Mouse (Mus musculus): ENCODE data around the gene Rnase11. TPM values are rescaled to one million over a fixed set of nuclear protein-coding genes. Genes with fewer than 3 reads are reported as not detected.

The Rnase11 gene
- polyA plus RNA-seq, 2 experiments, result not detected

DNA sequence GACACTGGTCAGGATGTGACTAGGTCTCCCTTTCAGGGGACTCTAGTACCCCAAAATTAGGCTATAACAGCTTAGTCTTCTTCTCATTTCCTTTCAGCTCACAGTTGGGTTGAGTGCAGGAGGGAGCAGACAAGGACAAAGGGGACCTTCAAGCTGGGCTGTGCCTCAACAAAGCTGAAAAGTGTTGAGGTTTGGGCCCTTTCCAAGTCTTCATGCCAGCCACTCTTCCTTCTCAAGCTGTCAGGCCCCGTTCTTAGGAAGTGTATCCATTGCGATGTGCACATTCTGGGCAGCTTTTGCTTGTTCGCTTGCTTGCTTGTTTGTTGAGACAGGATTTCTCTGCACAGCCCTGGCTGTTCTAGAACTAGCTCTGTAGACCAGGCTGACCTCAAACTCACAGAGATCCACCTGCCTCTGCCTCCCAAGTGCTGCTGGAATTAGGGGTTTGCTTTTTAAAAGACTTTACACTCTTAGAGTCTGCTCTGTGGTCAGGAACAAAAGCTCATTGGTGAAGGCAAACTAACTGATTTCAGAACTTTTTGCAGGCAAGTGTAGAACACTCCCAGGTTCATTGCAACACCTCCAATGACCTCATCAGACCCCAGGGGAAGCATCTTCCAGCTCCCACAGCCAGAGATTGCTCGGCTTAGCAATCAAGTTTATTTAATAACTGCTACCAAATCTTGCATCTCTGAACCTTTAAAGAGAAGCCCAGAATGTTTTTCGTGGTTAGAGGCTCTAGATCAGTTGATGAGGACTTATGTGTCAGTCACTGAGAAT lies 44.3 kb upstream of the Rnase11 start:
- no peaks in the 10 kb centered on the region for H3K9me3 ChIP-seq (ENCODE audit: control insufficient read depth, low read length)
- DNase-seq (ENCODE audit: low read depth in 3 of 3, low spot score in 3 of 3), result no peak
- H3K27me3 ChIP-seq (ENCODE audit: control insufficient read depth, insufficient read depth, low read length), result no peaks in the 10 kb centered on the region
- TF ChIP-seq CTCF (IDR thresholded peaks at IDR 0.05; ENCODE audit: low read depth) (no peak), EP300 (IDR thresholded peaks at IDR 0.05; ENCODE audit: low read depth) (no peak)
- no peak overlapping the region for H3K4me3 ChIP-seq (ENCODE audit: insufficient read depth in 1 of 2, low read depth in 2 of 2, low read length in 2 of 2)
- ATAC-seq (ENCODE audit: insufficient read depth), result no peak
- H3K4me2 ChIP-seq (ENCODE audit: low read depth), result no peak overlapping the region
- peaks cover 7 to 26% of the 10 kb centered on the region in 2 experiments for H3K4me1 ChIP-seq (replicated peaks; ENCODE audit: control insufficient read depth in 2 of 2, insufficient read depth in 2 of 2, low read length in 1 of 2)
- H3K36me3 ChIP-seq (replicated peaks; ENCODE audit: control insufficient read depth, insufficient read depth, low read depth), result no peaks in the 10 kb centered on the region
- 45% methylated on average over 5 of the region's 5 CpGs for WGBS (ENCODE audit: insufficient replicate concordance)
- no peak overlapping the region for H3K27ac ChIP-seq
- H3K9ac ChIP-seq (replicated peaks), result no peak overlapping the region

DNA sequence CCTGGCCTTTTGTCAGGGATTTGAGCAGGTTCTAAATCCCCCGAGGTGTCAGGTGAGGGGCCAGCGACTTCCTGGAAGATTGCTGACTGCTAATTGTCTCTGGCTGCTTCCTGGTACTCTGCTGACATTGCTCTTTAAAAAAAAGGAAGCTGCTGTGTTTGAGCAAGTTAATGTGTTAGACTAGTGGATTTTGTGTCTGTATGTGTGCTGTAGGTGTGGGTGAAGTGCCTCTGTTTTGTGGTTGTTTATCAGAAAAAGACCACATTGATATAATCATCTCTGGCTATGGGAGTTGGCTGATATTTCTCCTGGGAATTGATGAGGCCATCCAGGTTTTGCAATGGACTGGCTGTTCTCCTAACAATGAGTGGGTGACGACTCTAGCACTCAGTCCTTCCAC lies 43.5 kb upstream of the Rnase11 start:
- Histone ChIP-seq H3K9me3 (ENCODE audit: control insufficient read depth, low read length) (no peaks in the 10 kb centered on the region), H3K27ac (no peak overlapping the region), H3K4me3 (ENCODE audit: insufficient read depth in 1 of 2, low read depth in 2 of 2, low read length in 2 of 2) (no peak overlapping the region), H3K4me2 (ENCODE audit: low read depth) (no peak overlapping the region), H3K36me3 (replicated peaks; ENCODE audit: control insufficient read depth, insufficient read depth, low read depth) (no peaks in the 10 kb centered on the region), H3K9ac (replicated peaks) (no peak overlapping the region), H3K4me1 (replicated peaks; ENCODE audit: control insufficient read depth in 2 of 2, insufficient read depth in 2 of 2, low read length in 1 of 2) (peaks cover 7 to 26% of the 10 kb centered on the region in 2 experiments), H3K27me3 (ENCODE audit: control insufficient read depth, insufficient read depth, low read length) (no peaks in the 10 kb centered on the region)
- ATAC-seq (ENCODE audit: insufficient read depth), result no peak
- DNase-seq (ENCODE audit: low read depth in 3 of 3, low spot score in 3 of 3), result no peak
- TF ChIP-seq EP300 (IDR thresholded peaks at IDR 0.05; ENCODE audit: low read depth), result no peak
- no peak for TF ChIP-seq CTCF (IDR thresholded peaks at IDR 0.05; ENCODE audit: low read depth)
- WGBS (ENCODE audit: insufficient replicate concordance), result 16% methylated on average over 3 of the region's 3 CpGs

DNA sequence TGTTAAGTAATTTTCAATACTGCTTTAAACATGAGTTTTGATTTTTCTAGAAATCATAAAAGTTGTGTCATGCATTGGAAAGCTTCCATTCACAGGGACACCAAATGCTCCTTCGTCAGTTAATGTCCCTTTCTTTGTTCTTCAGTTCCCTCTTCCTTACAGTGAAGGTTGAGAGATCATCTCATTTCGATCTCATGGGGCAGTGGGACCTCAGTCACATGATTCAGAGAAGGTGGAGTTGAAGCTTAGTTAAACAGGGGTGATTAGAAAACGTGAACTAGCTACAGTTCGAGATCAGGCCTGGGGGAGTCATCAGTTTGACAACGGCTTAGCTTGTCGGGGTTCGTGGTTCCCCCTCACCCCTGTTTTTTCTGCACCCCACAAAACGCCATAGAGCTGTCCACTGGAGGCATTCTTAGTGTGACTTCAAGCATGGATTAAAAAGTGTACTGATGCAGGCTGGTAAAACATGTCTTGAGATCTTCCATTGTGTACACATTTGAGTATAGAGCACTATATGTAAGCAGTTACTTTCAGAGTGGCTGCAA lies 42.2 kb upstream of the Rnase11 start:
- Histone ChIP-seq H3K4me3 (ENCODE audit: insufficient read depth in 1 of 2, low read depth in 2 of 2, low read length in 2 of 2) (no peak overlapping the region), H3K27ac (no peak overlapping the region), H3K9me3 (ENCODE audit: control insufficient read depth, low read length) (no peaks in the 10 kb centered on the region), H3K4me2 (ENCODE audit: low read depth) (peak overlapping the region; percentile 96), H3K27me3 (ENCODE audit: control insufficient read depth, insufficient read depth, low read length) (no peaks in the 10 kb centered on the region), H3K4me1 (replicated peaks; ENCODE audit: control insufficient read depth in 2 of 2, insufficient read depth in 2 of 2, low read length in 1 of 2) (peaks cover 10 to 31% of the 10 kb centered on the region in 2 experiments), H3K36me3 (replicated peaks; ENCODE audit: control insufficient read depth, insufficient read depth, low read depth) (no peaks in the 10 kb centered on the region), H3K9ac (replicated peaks) (no peak overlapping the region)
- ATAC-seq (ENCODE audit: insufficient read depth), result no peak
- DNase-seq (ENCODE audit: low read depth in 3 of 3, low spot score in 3 of 3), result no peak
- WGBS (ENCODE audit: insufficient replicate concordance), result 38% methylated on average over 8 of the region's 8 CpGs
- TF ChIP-seq CTCF (IDR thresholded peaks at IDR 0.05; ENCODE audit: low read depth) (no peak), EP300 (IDR thresholded peaks at IDR 0.05; ENCODE audit: low read depth) (no peak)

DNA sequence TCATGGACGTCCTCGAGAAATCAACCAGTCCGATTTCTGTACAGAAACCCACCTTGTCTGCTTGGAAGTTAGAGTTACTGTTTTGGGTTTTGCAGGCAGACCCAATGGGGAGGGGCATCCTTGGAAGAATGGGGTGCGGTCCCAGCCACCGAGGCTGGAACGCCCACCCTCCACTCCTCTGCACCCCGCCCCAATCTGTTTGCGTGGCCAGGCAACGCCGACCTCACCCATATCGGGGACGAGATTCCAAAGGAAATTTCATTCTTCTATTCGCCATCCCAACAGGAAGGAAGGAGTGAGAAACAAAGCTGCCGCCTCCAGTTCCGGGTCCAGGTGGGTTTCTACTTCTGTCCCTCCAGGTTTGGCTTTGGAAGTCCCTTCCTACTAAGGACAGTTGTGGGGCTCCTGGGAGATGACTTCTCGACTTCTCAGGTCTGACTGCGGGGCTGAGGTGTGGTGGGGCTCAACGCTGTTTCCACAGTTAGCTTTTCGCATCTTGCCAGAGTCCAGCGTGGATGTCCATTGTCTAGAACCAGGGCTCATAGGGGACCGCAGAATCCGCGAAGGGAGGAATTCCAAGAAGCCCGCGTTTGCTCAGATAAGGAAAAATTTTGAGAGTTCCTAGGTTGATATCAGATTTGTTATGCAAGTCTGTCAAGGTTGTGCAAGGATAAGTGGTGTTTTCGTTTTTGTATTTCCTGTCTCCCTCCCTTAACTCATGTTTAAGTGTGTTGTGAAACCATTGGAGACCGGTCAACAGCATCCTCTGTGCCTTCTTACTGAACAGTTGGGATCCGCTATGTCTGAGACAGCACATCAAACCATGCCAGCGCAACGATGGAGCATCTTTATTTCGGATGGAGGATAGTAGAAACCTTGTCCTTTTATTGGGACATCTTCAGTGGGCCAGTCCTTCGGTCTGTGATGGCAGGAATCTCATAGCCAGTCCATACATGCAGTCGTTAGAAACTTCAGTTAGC lies 41.2 kb upstream of the Rnase11 start, which contains the start of the genes Rnase4 and Ang:
Gene Rnase4, plus strand, starts transcription at position 157 of the 980 bp plus-strand sequence.
Gene Ang, plus strand, starts transcription at position 230 of the 980 bp plus-strand sequence.
- H3K4me3 ChIP-seq (ENCODE audit: insufficient read depth in 1 of 2, low read depth in 2 of 2, low read length in 2 of 2), result peak within 1 kb of the TSS; percentile 60 to 72
- peaks cover 11 to 31% of the 10 kb centered on the region in 2 experiments for H3K4me1 ChIP-seq (replicated peaks; ENCODE audit: control insufficient read depth in 2 of 2, insufficient read depth in 2 of 2, low read length in 1 of 2)
- no peaks in the 10 kb centered on the region for H3K27me3 ChIP-seq (ENCODE audit: control insufficient read depth, insufficient read depth, low read length)
- H3K27ac ChIP-seq, result peak within 1 kb of the TSS; percentile 66
- peak within 1 kb of the TSS; percentile 69 for H3K9ac ChIP-seq (replicated peaks)
- ATAC-seq (ENCODE audit: insufficient read depth), result no peak
- no peaks in the 10 kb centered on the region for H3K36me3 ChIP-seq (replicated peaks; ENCODE audit: control insufficient read depth, insufficient read depth, low read depth)
- no peak for DNase-seq (ENCODE audit: low read depth in 3 of 3, low spot score in 3 of 3)
- no peaks in the 10 kb centered on the region for H3K9me3 ChIP-seq (ENCODE audit: control insufficient read depth, low read length)
- TF ChIP-seq EP300 (IDR thresholded peaks at IDR 0.05; ENCODE audit: low read depth) (no peak), CTCF (IDR thresholded peaks at IDR 0.05; ENCODE audit: low read depth) (no peak)
- peak within 1 kb of the TSS; percentile 96 for H3K4me2 ChIP-seq (ENCODE audit: low read depth)
- 8% methylated on average over 33 of the region's 33 CpGs for WGBS (ENCODE audit: insufficient replicate concordance)

Measured in liver, embryonic 14.5 days (tissue).